Mouse (Mus musculus): ENCODE results near the gene Fbxo47. TPM values are rescaled to one million over a fixed set of nuclear protein-coding genes. Genes with fewer than 3 reads are reported as not detected.
A peak's percentile ranks its signal among the peaks of the same experiment; 100 is the strongest.

The Fbxo47 gene
- polyA plus RNA-seq, 1 experiment from 2014 or later: 0.63 TPM

DNA sequence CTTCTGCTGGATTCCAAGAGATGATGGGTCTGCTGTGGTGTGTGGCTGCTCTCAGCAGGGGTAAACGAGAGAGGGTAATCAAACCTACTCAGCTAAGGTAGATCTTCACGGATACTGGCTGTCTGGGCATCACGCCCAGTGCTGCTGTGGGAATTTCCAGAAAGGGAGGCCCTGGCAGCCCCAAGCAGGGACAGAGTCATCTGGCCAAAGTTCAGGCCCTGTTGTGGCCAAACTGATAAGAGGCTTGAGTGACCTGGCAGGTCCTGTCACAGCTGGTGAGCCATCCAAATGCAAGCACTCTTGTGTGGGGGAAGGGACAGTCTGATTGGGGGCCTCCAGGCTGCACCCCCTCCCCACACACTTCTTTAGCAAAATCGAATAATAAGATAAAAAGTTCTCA lies 63.1 kb downstream of the Fbxo47 start:
- no peak for ATAC-seq
- Histone ChIP-seq H3K4me2 (ENCODE audit: low read length) (no peak overlapping the region), H3K27me3 (replicated peaks; ENCODE audit: control insufficient read depth, insufficient read depth, low read length) (no peaks in the 10 kb centered on the region), H3K4me1 (replicated peaks; ENCODE audit: control insufficient read depth, insufficient read depth, low read length) (peaks cover 13% of the 10 kb centered on the region), H3K4me3 (replicated peaks; ENCODE audit: low read length) (no peak overlapping the region), H3K27ac (ENCODE audit: low read length) (no peak overlapping the region), H3K9me3 (ENCODE audit: control insufficient read depth, low read length) (no peaks in the 10 kb centered on the region), H3K9ac (replicated peaks; ENCODE audit: low read depth, low read length) (no peak overlapping the region), H3K36me3 (ENCODE audit: control insufficient read depth, insufficient read depth) (peaks cover 12% of the 10 kb centered on the region)
- WGBS: 62% methylated on average over 4 of the region's 4 CpGs

DNA sequence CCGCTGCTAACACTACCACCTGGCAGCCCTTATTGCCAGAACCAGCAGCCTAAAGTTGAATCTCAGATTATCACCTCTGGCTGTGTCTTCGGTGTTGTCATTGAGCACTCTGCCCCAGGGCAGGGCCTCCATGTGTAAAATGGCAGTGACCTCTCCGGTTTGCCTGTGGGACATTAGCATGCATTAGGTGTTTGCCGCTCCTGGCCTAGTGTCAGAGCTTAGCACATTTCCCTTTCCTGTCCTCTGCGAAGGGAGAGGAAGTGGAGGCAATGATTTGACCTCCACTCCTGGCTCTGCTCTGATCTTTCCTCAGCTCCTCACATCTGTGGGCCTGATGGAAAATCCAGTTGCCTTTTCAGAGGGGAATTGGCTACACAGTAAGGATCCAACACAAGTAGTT lies 64.0 kb downstream of the Fbxo47 start:
- Histone ChIP-seq H3K27ac (ENCODE audit: low read length) (no peak overlapping the region), H3K9ac (replicated peaks; ENCODE audit: low read depth, low read length) (no peak overlapping the region), H3K4me1 (replicated peaks; ENCODE audit: control insufficient read depth, insufficient read depth, low read length) (peaks cover 13% of the 10 kb centered on the region), H3K4me2 (ENCODE audit: low read length) (no peak overlapping the region), H3K36me3 (ENCODE audit: control insufficient read depth, insufficient read depth) (peaks cover 7% of the 10 kb centered on the region), H3K9me3 (ENCODE audit: control insufficient read depth, low read length) (no peaks in the 10 kb centered on the region), H3K27me3 (replicated peaks; ENCODE audit: control insufficient read depth, insufficient read depth, low read length) (no peaks in the 10 kb centered on the region), H3K4me3 (replicated peaks; ENCODE audit: low read length) (no peak overlapping the region)
- no peak for ATAC-seq
- 92% methylated on average over 5 of the region's 5 CpGs for WGBS

DNA sequence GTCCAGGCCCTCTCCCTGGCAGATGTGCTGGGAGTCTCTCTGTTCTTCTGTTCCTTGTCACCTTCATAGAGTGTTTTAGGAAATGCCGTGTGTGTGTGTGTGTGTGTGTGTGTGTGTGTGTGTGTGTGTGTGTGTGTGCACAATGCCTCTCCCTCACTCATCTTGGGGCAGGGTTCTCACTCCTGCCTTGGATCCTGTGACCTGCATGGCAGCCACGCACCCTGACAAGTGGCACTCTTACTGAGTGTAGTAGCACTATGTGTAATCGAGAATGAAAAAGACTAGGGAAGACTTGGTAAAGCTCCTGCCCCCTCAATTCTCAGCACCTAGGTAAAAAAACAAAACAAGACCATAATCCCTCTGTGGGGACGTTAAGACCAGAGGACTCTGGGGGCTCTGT lies 64.9 kb downstream of the Fbxo47 start:
- Histone ChIP-seq H3K4me1 (replicated peaks; ENCODE audit: control insufficient read depth, insufficient read depth, low read length) (peaks cover 14% of the 10 kb centered on the region), H3K4me3 (replicated peaks; ENCODE audit: low read length) (no peak overlapping the region), H3K27ac (ENCODE audit: low read length) (peak overlapping the region; percentile 73), H3K4me2 (ENCODE audit: low read length) (no peak overlapping the region), H3K9ac (replicated peaks; ENCODE audit: low read depth, low read length) (no peak overlapping the region), H3K36me3 (ENCODE audit: control insufficient read depth, insufficient read depth) (peaks cover 7% of the 10 kb centered on the region), H3K27me3 (replicated peaks; ENCODE audit: control insufficient read depth, insufficient read depth, low read length) (no peaks in the 10 kb centered on the region), H3K9me3 (ENCODE audit: control insufficient read depth, low read length) (no peaks in the 10 kb centered on the region)
- WGBS: 61% methylated on average over 4 of the region's 4 CpGs
- ATAC-seq: no peak

DNA sequence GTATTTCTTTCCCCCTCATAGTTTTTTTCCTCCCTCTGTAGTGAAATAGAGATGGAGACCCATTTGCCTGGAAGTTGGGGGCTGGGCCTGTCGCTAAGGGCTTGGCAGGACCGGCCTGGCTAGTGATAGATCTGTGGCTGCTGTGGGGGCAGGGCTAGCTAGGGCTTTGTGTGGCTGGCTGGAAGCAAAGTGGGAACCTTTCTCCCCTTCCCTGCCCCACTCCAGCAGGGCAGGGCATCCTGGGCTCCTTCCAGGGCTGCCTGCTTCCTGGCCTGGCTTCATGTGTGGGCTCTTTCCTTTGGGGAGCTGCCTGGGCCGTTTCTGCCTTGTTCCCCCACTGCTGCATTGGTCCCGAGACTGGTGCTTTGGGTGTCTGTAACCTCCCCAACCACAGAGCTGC lies 65.4 kb downstream of the Fbxo47 start:
- H3K9me3 ChIP-seq (ENCODE audit: control insufficient read depth, low read length): no peaks in the 10 kb centered on the region
- peak overlapping the region; percentile 30 for H3K9ac ChIP-seq (replicated peaks; ENCODE audit: low read depth, low read length)
- no peak overlapping the region for H3K4me2 ChIP-seq (ENCODE audit: low read length)
- peak overlapping the region; percentile 73 for H3K27ac ChIP-seq (ENCODE audit: low read length)
- peaks cover 7% of the 10 kb centered on the region for H3K36me3 ChIP-seq (ENCODE audit: control insufficient read depth, insufficient read depth)
- WGBS: 4% methylated on average over 4 of the region's 4 CpGs
- peaks cover 20% of the 10 kb centered on the region for H3K4me1 ChIP-seq (replicated peaks; ENCODE audit: control insufficient read depth, insufficient read depth, low read length)
- peak; percentile 80 for ATAC-seq
- H3K4me3 ChIP-seq (replicated peaks; ENCODE audit: low read length): no peak overlapping the region
- H3K27me3 ChIP-seq (replicated peaks; ENCODE audit: control insufficient read depth, insufficient read depth, low read length): no peaks in the 10 kb centered on the region

DNA sequence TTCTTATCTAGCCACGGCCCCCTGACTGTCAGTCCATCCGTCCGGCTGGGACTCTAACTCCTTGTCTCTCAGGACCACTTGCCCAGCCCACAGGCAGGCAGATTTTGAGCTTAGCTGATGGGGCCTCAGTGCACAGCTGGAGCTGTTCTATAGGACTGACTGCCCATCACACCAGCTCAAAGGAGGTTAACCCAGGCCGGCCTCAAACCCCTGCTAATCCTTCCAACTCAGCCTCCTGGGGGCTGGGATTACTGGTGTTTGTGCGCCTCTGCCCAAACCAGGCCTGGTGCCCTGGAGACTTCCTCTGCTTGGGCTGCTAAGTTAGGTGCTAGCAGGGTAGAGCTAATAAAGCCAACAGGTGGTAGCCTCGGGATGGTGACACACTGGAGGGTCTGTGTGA lies 66.0 kb downstream of the Fbxo47 start:
- Histone ChIP-seq H3K9me3 (ENCODE audit: control insufficient read depth, low read length) (no peaks in the 10 kb centered on the region), H3K27ac (ENCODE audit: low read length) (peak overlapping the region; percentile 73; the same call in 1 of the 2 replicates), H3K36me3 (ENCODE audit: control insufficient read depth, insufficient read depth) (peaks cover 7% of the 10 kb centered on the region), H3K4me1 (replicated peaks; ENCODE audit: control insufficient read depth, insufficient read depth, low read length) (peaks cover 25% of the 10 kb centered on the region), H3K4me2 (ENCODE audit: low read length) (no peak overlapping the region), H3K27me3 (replicated peaks; ENCODE audit: control insufficient read depth, insufficient read depth, low read length) (no peaks in the 10 kb centered on the region), H3K9ac (replicated peaks; ENCODE audit: low read depth, low read length) (no peak overlapping the region), H3K4me3 (replicated peaks; ENCODE audit: low read length) (no peak overlapping the region)
- ATAC-seq: no peak
- 24% methylated on average over 6 of the region's 6 CpGs for WGBS

DNA sequence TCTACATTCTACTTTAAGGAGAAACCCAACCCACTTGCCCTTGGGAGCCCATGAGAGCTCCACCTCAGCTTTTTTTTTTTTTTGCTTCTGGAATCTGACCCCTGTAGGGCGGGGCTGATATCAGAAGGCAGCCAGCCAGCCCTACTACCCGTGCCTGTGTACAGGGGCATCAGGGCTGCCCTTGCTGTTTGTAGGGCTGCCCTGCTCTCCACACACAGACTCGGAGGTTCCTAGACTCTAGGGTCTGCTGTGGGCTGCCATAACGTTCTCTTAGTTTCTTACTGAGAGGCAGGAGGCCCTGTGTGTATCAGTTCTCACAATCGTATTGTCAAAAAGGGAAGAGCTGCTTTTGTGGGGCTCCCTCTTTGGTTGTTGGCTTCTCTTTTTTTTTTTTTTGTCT lies 66.6 kb downstream of the Fbxo47 start:
- H3K9me3 ChIP-seq (ENCODE audit: control insufficient read depth, low read length): no peaks in the 10 kb centered on the region
- peaks cover 32% of the 10 kb centered on the region for H3K4me1 ChIP-seq (replicated peaks; ENCODE audit: control insufficient read depth, insufficient read depth, low read length)
- ATAC-seq: no peak
- H3K4me2 ChIP-seq (ENCODE audit: low read length): no peak overlapping the region
- no peaks in the 10 kb centered on the region for H3K27me3 ChIP-seq (replicated peaks; ENCODE audit: control insufficient read depth, insufficient read depth, low read length)
- H3K9ac ChIP-seq (replicated peaks; ENCODE audit: low read depth, low read length): no peak overlapping the region
- H3K36me3 ChIP-seq (ENCODE audit: control insufficient read depth, insufficient read depth): peaks cover 7% of the 10 kb centered on the region
- H3K27ac ChIP-seq (ENCODE audit: low read length): no peak overlapping the region
- WGBS: 46% methylated on average over 5 of the region's 5 CpGs
- no peak overlapping the region for H3K4me3 ChIP-seq (replicated peaks; ENCODE audit: low read length)

DNA sequence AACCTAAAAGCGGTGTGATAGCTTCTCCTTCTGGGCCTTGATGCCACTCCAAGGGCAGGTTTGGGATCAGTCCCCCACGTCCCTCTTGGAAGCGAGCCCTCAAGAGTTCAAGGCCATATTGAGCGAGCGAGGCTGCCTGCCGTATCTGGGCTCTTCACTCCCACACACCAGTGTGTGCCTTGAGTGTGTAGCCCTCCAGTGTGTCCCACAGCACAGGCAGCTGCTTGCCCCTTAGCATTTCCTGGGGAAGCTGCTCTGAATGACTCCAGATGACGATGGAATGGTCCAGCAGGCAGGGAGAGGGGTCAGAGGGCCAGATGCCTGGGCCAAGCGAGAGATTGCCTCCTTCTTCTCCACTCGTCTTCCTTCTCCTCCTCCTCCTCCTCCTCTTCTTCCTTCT lies 67.0 kb downstream of the Fbxo47 start:
- no peak overlapping the region for H3K9ac ChIP-seq (replicated peaks; ENCODE audit: low read depth, low read length)
- ATAC-seq: no peak
- no peaks in the 10 kb centered on the region for H3K27me3 ChIP-seq (replicated peaks; ENCODE audit: control insufficient read depth, insufficient read depth, low read length)
- no peaks in the 10 kb centered on the region for H3K9me3 ChIP-seq (ENCODE audit: control insufficient read depth, low read length)
- H3K4me3 ChIP-seq (replicated peaks; ENCODE audit: low read length): no peak overlapping the region
- H3K27ac ChIP-seq (ENCODE audit: low read length): no peak overlapping the region
- H3K4me2 ChIP-seq (ENCODE audit: low read length): no peak overlapping the region
- peaks cover 36% of the 10 kb centered on the region for H3K4me1 ChIP-seq (replicated peaks; ENCODE audit: control insufficient read depth, insufficient read depth, low read length)
- H3K36me3 ChIP-seq (ENCODE audit: control insufficient read depth, insufficient read depth): peaks cover 7% of the 10 kb centered on the region
- 72% methylated on average over 9 of the region's 9 CpGs for WGBS

DNA sequence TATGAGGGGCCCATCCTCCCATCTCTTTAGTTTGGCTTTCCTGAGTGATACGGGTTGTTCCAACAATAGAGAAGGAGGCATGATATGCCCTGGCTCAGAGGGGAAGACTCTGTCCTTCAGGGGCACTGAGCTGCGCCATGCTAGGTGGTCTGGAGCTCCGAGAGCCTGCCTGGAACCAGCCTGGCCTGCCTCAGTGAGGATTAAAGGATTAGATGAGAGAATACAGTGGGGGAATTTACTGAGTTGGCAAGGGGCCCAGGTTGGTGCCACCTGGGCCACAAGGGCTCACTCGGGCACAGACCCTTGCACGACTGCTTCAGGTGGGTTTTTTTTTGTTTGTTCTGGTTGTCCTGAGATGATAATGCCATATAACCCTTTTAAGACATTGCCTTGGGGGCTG lies 67.8 kb downstream of the Fbxo47 start:
- H3K27me3 ChIP-seq (replicated peaks; ENCODE audit: control insufficient read depth, insufficient read depth, low read length): no peaks in the 10 kb centered on the region
- no peaks in the 10 kb centered on the region for H3K9me3 ChIP-seq (ENCODE audit: control insufficient read depth, low read length)
- 43% methylated on average over 5 of the region's 5 CpGs for WGBS
- H3K4me1 ChIP-seq (replicated peaks; ENCODE audit: control insufficient read depth, insufficient read depth, low read length): peaks cover 44% of the 10 kb centered on the region
- H3K9ac ChIP-seq (replicated peaks; ENCODE audit: low read depth, low read length): no peak overlapping the region
- H3K4me2 ChIP-seq (ENCODE audit: low read length): no peak overlapping the region
- H3K27ac ChIP-seq (ENCODE audit: low read length): no peak overlapping the region
- ATAC-seq: no peak
- H3K36me3 ChIP-seq (ENCODE audit: control insufficient read depth, insufficient read depth): peaks cover 7% of the 10 kb centered on the region
- H3K4me3 ChIP-seq (replicated peaks; ENCODE audit: low read length): no peak overlapping the region

DNA sequence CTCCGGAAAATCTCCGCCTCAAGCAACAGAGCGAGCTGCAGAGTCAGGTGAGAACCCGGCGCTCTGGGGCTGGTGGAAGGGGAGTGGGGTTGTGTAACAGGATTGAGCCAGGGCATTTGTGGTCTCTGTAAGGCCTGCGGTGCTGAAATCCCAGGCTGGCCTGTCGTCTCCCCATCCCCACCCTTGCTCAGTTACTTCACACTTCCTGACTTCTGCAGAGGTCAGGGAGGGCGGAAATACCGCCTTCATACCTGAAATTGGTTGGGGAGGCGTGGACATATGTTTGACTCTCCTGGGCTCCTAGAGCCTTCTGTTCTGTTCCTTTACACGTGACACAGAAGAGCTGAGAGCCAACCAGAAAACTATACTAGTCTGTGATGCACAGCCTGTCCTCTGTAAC lies 68.2 kb downstream of the Fbxo47 start:
- Histone ChIP-seq H3K36me3 (ENCODE audit: control insufficient read depth, insufficient read depth) (peaks cover 7% of the 10 kb centered on the region), H3K27ac (ENCODE audit: low read length) (no peak overlapping the region)
- 74% methylated on average over 11 of the region's 11 CpGs for WGBS

More for the DNA sequence above, 68.2 kb downstream of the Fbxo47 start:
- no peak overlapping the region for H3K4me2 ChIP-seq (ENCODE audit: low read length)
- ATAC-seq: no peak
- no peak overlapping the region for H3K4me3 ChIP-seq (replicated peaks; ENCODE audit: low read length)
- no peak overlapping the region for H3K9ac ChIP-seq (replicated peaks; ENCODE audit: low read depth, low read length)
- H3K4me1 ChIP-seq (replicated peaks; ENCODE audit: control insufficient read depth, insufficient read depth, low read length): peaks cover 46% of the 10 kb centered on the region
- no peaks in the 10 kb centered on the region for H3K27me3 ChIP-seq (replicated peaks; ENCODE audit: control insufficient read depth, insufficient read depth, low read length)
- H3K9me3 ChIP-seq (ENCODE audit: control insufficient read depth, low read length): no peaks in the 10 kb centered on the region
